Comparison of ENCODE assay signal across 22 mouse cellular contexts in genomic region chr15:27944898-27945297, GRCm38 (mm10).
A peak's percentile ranks its signal among the peaks of the same experiment; 100 is the strongest.
DNase-seq lines count a peak whose midpoint lies in the region; ATAC-seq lines count a peak whose summit lies in the region.
"Had no signal": no experiment of that assay in that cellular context is flagged by ENCODE, and none has a peak within 500 bp of the region (broad histone marks: within the 10 kb centered on the region; RNA-seq: fewer than 3 reads in every experiment).

No protein-coding gene starts in this region.

- H3K9me3 ChIP-seq in forebrain, embryonic 13.5 days (replicated peaks), result no peaks in the 10 kb centered on the region
- no peaks in the 10 kb centered on the region for H3K9me3 ChIP-seq in forebrain, embryonic 10.5 days
- no peaks in the 10 kb centered on the region for H3K9me3 ChIP-seq in midbrain, embryonic 13.5 days
- no peaks in the 10 kb centered on the region for H3K9me3 ChIP-seq in midbrain, embryonic 11.5 days (ENCODE audit: control insufficient read depth, low read length)
- H3K9me3 ChIP-seq: heart, embryonic 15.5 days; hindbrain, embryonic 10.5 days; hindbrain, embryonic 15.5 days had no signal

- no peaks in the 10 kb centered on the region for H3K27me3 ChIP-seq in forebrain, embryonic 13.5 days
- no peaks in the 10 kb centered on the region for H3K27me3 ChIP-seq in forebrain, embryonic 10.5 days (ENCODE audit: poor library complexity, severe bottlenecking)
- H3K27me3 ChIP-seq in midbrain, embryonic 13.5 days, result 0 out of 2 replicates have a peak, but pooled peaks cover 8% of the 10 kb centered on the region
- H3K27me3 ChIP-seq in midbrain, embryonic 11.5 days (ENCODE audit: control insufficient read depth, insufficient read depth, low read length), result no peaks in the 10 kb centered on the region; the same call in 1 of the 2 replicates
- H3K27me3 ChIP-seq: CH12.LX; heart, embryonic 15.5 days; hindbrain, embryonic 15.5 days; Patski had no signal

- no peak for DNase-seq in forebrain, embryonic 10.5 days (ENCODE audit: extremely low spot score, low spot score)
- peak; percentile 78 for DNase-seq in heart, adult 11 months
- DNase-seq in heart, postnatal 25 days (ENCODE audit: low spot score), result no peak
- DNase-seq in midbrain, embryonic 11.5 days (ENCODE audit: low spot score, missing footprints), result no peak
- no peak for DNase-seq in gastrocnemius, adult 8-10 months (ENCODE audit: low spot score in 2 of 2)
- DNase-seq: adrenal gland, postnatal 14 days; cerebellum, adult 11-12 months; cerebellum, postnatal 10 days; gastrocnemius, postnatal 10 days; heart, adult 2 months; heart, postnatal 14 days had no signal

- H3K4me2 ChIP-seq in forebrain, embryonic 13.5 days, result no peak overlapping the region
- H3K4me2 ChIP-seq in midbrain, embryonic 13.5 days (replicated peaks), result no peak overlapping the region
- no peak overlapping the region for H3K4me2 ChIP-seq in midbrain, embryonic 11.5 days
- H3K4me2 ChIP-seq: heart, embryonic 11.5 days; heart, embryonic 15.5 days; hindbrain, embryonic 15.5 days had no signal

- H3K36me3 ChIP-seq in forebrain, embryonic 13.5 days (ENCODE audit: poor library complexity, severe bottlenecking), result no peaks in the 10 kb centered on the region
- H3K36me3 ChIP-seq in forebrain, embryonic 10.5 days (replicated peaks), result no peaks in the 10 kb centered on the region
- no peaks in the 10 kb centered on the region for H3K36me3 ChIP-seq in midbrain, embryonic 13.5 days
- no peaks in the 10 kb centered on the region for H3K36me3 ChIP-seq in midbrain, embryonic 11.5 days (ENCODE audit: control insufficient read depth, insufficient read depth, low read length)
- H3K36me3 ChIP-seq: heart, embryonic 15.5 days; hindbrain, embryonic 10.5 days; hindbrain, embryonic 15.5 days had no signal

- H3K9ac ChIP-seq in forebrain, embryonic 13.5 days, result no peak overlapping the region
- H3K9ac ChIP-seq in midbrain, embryonic 13.5 days (replicated peaks), result no peak overlapping the region
- no peak overlapping the region for H3K9ac ChIP-seq in midbrain, embryonic 11.5 days (ENCODE audit: low read length)
- H3K9ac ChIP-seq: heart, embryonic 15.5 days; hindbrain, embryonic 15.5 days had no signal

- 81% methylated on average over 11 of the region's 11 CpGs for WGBS in forebrain, embryonic 13.5 days
- 91% methylated on average over 11 of the region's 11 CpGs for WGBS in forebrain, embryonic 10.5 days
- 78% methylated on average over 11 of the region's 11 CpGs for WGBS in midbrain, embryonic 13.5 days
- WGBS in midbrain, embryonic 11.5 days, result 90% methylated on average over 11 of the region's 11 CpGs

- intact Hi-C loops in heart, postnatal 25 days (cut with DNase I), result no loop called here

- peak overlapping the region; percentile 8; the same call in 1 of the 2 replicates for H3K27ac ChIP-seq in forebrain, embryonic 13.5 days
- no peak overlapping the region for H3K27ac ChIP-seq in forebrain, embryonic 10.5 days
- no peak overlapping the region for H3K27ac ChIP-seq in midbrain, embryonic 13.5 days
- no peak overlapping the region for H3K27ac ChIP-seq in midbrain, embryonic 11.5 days (ENCODE audit: low read depth, low read length)
- H3K27ac ChIP-seq: heart, adult 2 months; hindbrain, embryonic 10.5 days had no signal

- ATAC-seq in forebrain, embryonic 13.5 days, result no peak
- peak; percentile 19; the same call in 1 of the 2 replicates for ATAC-seq in midbrain, embryonic 13.5 days
- ATAC-seq in midbrain, embryonic 11.5 days (ENCODE audit: low FRiP score), result no peak
- ATAC-seq: activated CD4-positive, CD25-positive, alpha-beta regulatory T cell, adult 4 months; inflammation-experienced regulatory T-cells, adult 6 months; intestine, postnatal 0 days; Patski had no signal

- peaks cover 66% of the 10 kb centered on the region for H3K4me1 ChIP-seq in forebrain, embryonic 13.5 days
- peaks cover 67% of the 10 kb centered on the region for H3K4me1 ChIP-seq in forebrain, embryonic 10.5 days
- peaks cover 64% of the 10 kb centered on the region for H3K4me1 ChIP-seq in midbrain, embryonic 13.5 days (replicated peaks)
- H3K4me1 ChIP-seq in midbrain, embryonic 11.5 days (ENCODE audit: control insufficient read depth, insufficient read depth, low read length), result peaks cover 18% of the 10 kb centered on the region

- no peak overlapping the region for H3K4me3 ChIP-seq in forebrain, embryonic 13.5 days
- H3K4me3 ChIP-seq in forebrain, embryonic 10.5 days, result no peak overlapping the region
- no peak overlapping the region for H3K4me3 ChIP-seq in midbrain, embryonic 13.5 days (replicated peaks)
- no peak overlapping the region for H3K4me3 ChIP-seq in midbrain, embryonic 11.5 days (ENCODE audit: low read depth, low read length)
- H3K4me3 ChIP-seq: heart, adult 2 months; heart, embryonic 15.5 days; hindbrain, embryonic 10.5 days; hindbrain, embryonic 15.5 days had no signal
